Comparison of ENCODE assay signal across 8 mouse cellular contexts in the genomic region with DNA sequence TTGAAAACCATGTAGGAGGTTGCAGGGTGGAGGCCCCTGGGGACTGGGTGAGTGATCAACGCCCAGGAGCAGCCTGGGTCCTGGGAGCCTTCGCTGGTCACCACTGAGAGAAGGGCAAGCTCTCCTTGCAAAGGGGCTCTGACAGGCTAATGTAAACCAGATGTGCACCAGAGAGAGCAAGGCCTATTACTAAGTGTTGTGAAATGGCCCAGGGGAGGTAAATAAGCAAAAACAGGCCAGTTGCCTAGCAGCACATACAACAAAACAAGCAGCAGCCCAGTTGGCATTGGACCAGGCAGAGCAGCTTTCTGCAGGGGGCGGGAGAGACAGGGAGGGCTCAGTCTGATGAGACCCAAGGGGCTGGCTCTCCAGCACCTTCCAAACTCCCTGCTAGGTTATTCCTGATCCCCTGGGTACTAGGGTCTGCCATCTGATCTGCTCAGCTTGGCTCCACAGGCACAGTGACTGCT.
A peak's percentile ranks its signal among the peaks of the same experiment; 100 is the strongest.
DNase-seq lines count a peak whose midpoint lies in the region; ATAC-seq lines count a peak whose summit lies in the region.

No protein-coding gene starts in this region.

- no peaks in the 10 kb centered on the region for H3K36me3 ChIP-seq in forebrain, embryonic 14.5 days (ENCODE audit: control insufficient read depth, insufficient read depth, low read length)
- H3K36me3 ChIP-seq in midbrain, embryonic 15.5 days (replicated peaks), result no peaks in the 10 kb centered on the region

- peak; percentile 81 for ATAC-seq in forebrain, embryonic 14.5 days
- ATAC-seq in midbrain, embryonic 15.5 days (replicated peaks), result peak; percentile 45; the same call in 1 of the 2 replicates
- ATAC-seq in erythroid progenitor cell, adult 5-6 weeks (replicated peaks; ENCODE audit: low FRiP score, poor library complexity, severe bottlenecking), result no peak

- 49% methylated on average over 3 of the region's 3 CpGs for WGBS in forebrain, embryonic 14.5 days
- 64% methylated on average over 3 of the region's 3 CpGs for WGBS in midbrain, embryonic 15.5 days

- H3K4me3 ChIP-seq in forebrain, embryonic 14.5 days (ENCODE audit: low read depth, low read length), result no peak overlapping the region
- no peak overlapping the region for H3K4me3 ChIP-seq in midbrain, embryonic 15.5 days

- no peak overlapping the region; the same call in 1 of the 2 replicates for H3K27ac ChIP-seq in forebrain, embryonic 14.5 days (ENCODE audit: low read depth, low read length)
- H3K27ac ChIP-seq in midbrain, embryonic 15.5 days, result no peak overlapping the region

- DNase-seq in right cerebral cortex, postnatal 10 days (ENCODE audit: low spot score in 2 of 2), result peak; percentile 40 to 41
- DNase-seq in right cerebral cortex, postnatal 36 days (ENCODE audit: low spot score in 2 of 2), result no peak
- DNase-seq in forebrain, embryonic 14.5 days (ENCODE audit: low spot score), result peak; percentile 75
- peak; percentile 83 to 89 for DNase-seq in heart, postnatal 14 days
- peak; percentile 53 to 71 for DNase-seq in kidney, postnatal 25 days
- peak; percentile 74 to 84 for DNase-seq in urinary bladder, postnatal 4 days (ENCODE audit: low spot score in 2 of 2)

- peaks cover 14% of the 10 kb centered on the region for H3K4me1 ChIP-seq in forebrain, embryonic 14.5 days (ENCODE audit: control insufficient read depth, insufficient read depth, low read length)
- peaks cover 12% of the 10 kb centered on the region; the same call in 1 of the 2 replicates for H3K4me1 ChIP-seq in midbrain, embryonic 15.5 days

- H3K27me3 ChIP-seq in forebrain, embryonic 14.5 days (replicated peaks; ENCODE audit: control insufficient read depth, insufficient read depth, low read length), result no peaks in the 10 kb centered on the region
- no peaks in the 10 kb centered on the region for H3K27me3 ChIP-seq in midbrain, embryonic 15.5 days (replicated peaks)

- peak overlapping the region; percentile 8; the same call in 1 of the 2 replicates for H3K4me2 ChIP-seq in forebrain, embryonic 14.5 days (ENCODE audit: low read length)
- H3K4me2 ChIP-seq in midbrain, embryonic 15.5 days, result no peak overlapping the region

- intact Hi-C loops in heart, postnatal 14 days (cut with DNase I), result no loop called here

- H3K9me3 ChIP-seq in forebrain, embryonic 14.5 days (replicated peaks; ENCODE audit: control insufficient read depth, low read length), result no peaks in the 10 kb centered on the region
- H3K9me3 ChIP-seq in midbrain, embryonic 15.5 days, result no peaks in the 10 kb centered on the region

- H3K9ac ChIP-seq in forebrain, embryonic 14.5 days (ENCODE audit: low read length), result no peak overlapping the region
- no peak overlapping the region for H3K9ac ChIP-seq in midbrain, embryonic 15.5 days

Comparison
In these comparisons a context has a peak if more than half of its experiments do, and no peak if none do; other contexts are left out.
1. DNase-seq: peak in right cerebral cortex, postnatal 10 days (2 of 2), forebrain, embryonic 14.5 days (single experiment), heart, postnatal 14 days (2 of 2), kidney, postnatal 25 days (2 of 2) and urinary bladder, postnatal 4 days (2 of 2); none in right cerebral cortex, postnatal 36 days (0 of 2).